Mouse (Mus musculus): ENCODE results near the gene Ptges2. TPM values are rescaled to one million over a fixed set of nuclear protein-coding genes. Genes with fewer than 3 reads are reported as not detected.

The Ptges2 gene
- polyA plus RNA-seq, 1 experiment from 2014 or later: 28.6 TPM

DNA sequence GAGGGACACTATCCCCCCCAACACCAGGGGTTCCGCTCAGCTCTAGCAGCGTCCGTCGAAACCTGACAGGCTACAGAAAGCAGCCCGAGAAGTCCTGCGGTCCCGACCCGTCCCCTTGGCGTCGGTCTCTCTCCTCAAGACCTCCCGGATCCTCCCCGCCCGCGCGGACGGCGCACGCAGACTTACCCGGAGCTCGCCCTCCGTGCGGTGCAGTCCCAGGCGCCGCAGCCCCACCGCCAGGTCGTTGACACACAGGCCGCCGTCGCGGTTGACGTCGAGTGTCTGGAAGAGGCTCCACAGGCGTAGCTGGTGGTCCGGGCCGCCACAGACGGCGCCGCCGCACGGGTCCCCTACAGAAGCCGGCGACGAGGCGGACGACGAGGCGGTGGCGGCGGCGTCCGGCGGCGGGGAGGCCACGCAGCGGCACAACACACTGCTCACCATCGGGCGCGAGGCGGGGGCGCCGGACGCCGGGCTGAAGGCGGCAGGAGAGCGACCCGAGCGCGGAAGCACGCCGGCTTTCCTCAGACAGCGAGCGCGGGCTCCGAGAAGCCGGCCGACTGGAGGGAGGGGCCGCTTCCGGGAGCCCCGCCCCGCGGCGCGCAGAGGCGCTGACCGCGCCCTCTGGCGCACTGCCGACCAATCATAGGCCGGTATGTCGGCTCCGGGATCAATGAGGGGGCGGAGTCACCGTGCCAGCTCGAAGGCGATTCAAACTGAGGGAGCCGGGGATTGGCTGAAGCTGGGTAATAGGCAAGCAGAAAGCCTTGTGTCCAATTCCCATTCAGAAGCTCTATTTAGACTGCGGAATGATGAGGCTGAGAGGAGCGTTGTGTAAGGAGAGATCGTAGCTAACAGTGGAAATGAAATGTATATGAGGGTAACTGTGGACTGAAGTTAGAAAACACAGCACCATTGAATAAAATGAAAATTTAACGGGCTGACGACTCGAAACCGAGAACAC lies 55.5 kb downstream of the Ptges2 start, which contains the start of gene Slc25a25:
Slc25a25 (minus strand) TSS at position 565 of the 964 bp plus-strand sequence.
- Histone ChIP-seq H3K9me3 (no peaks in the 10 kb centered on the region), H3K9ac (replicated peaks) (peak within 1 kb of the TSS; percentile 85), H3K27ac (replicated peaks) (peak within 1 kb of the TSS; percentile 97), H3K4me3 (peak within 1 kb of the TSS; percentile 82), H3K36me3 (peaks cover 14% of the 10 kb centered on the region; the same call in 1 of the 2 replicates), H3K27me3 (no peaks in the 10 kb centered on the region), H3K4me1 (peaks cover 36% of the 10 kb centered on the region), H3K4me2 (replicated peaks) (peak within 1 kb of the TSS; percentile 80)
- WGBS: under 1% methylated on average over 103 of the region's 103 CpGs
- peak; percentile 89 for ATAC-seq (ENCODE audit: low FRiP score, low read depth)

DNA sequence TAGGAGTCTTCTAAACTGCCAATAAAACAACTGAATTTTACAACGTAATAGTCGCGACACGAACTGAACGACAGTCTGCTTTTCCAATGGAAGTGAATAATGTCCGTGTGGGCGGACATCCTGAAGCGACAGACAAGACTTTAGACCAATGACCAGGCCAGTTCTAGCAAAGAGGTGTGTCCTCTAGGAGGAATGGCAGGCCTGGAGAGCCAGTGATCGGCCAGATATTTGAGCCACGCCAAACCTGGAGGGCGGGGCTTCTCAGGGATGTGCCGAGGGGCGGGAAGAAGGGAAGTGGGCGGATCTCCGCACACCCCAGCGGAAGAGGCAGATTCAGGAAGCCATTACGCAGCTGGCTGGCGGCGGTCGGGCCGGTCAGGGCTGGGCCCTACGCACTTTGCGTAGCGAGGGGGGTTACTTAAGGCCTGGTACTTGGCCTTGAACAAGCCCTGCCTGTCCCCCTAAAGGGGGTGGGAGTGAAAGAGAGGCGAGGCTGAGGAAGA lies 56.2 kb downstream of the Ptges2 start:
- H3K9ac ChIP-seq (replicated peaks): peak overlapping the region; percentile 85; the same call in 1 of the 2 replicates
- peak; percentile 96 for ATAC-seq (ENCODE audit: low FRiP score, low read depth)
- H3K27me3 ChIP-seq: no peaks in the 10 kb centered on the region
- H3K9me3 ChIP-seq: no peaks in the 10 kb centered on the region
- H3K4me2 ChIP-seq (replicated peaks): peak overlapping the region; percentile 80
- H3K36me3 ChIP-seq: peaks cover 16% of the 10 kb centered on the region; the same call in 1 of the 2 replicates
- H3K4me3 ChIP-seq: peak overlapping the region; percentile 82
- H3K4me1 ChIP-seq: peaks cover 36% of the 10 kb centered on the region
- peak overlapping the region; percentile 97 for H3K27ac ChIP-seq (replicated peaks)
- WGBS: under 1% methylated on average over 25 of the region's 25 CpGs

GRCm38 (mm10) chr2:32452441-32452971 lies 56.8 kb downstream of the Ptges2 start:
- Histone ChIP-seq H3K4me1 (peaks cover 35% of the 10 kb centered on the region), H3K9ac (replicated peaks) (no peak overlapping the region), H3K27me3 (no peaks in the 10 kb centered on the region), H3K27ac (replicated peaks) (no peak overlapping the region; the same call in 1 of the 2 replicates), H3K9me3 (no peaks in the 10 kb centered on the region), H3K4me3 (peak overlapping the region; percentile 82), H3K36me3 (peaks cover 16% of the 10 kb centered on the region; the same call in 1 of the 2 replicates), H3K4me2 (replicated peaks) (peak overlapping the region; percentile 80)
- ATAC-seq (ENCODE audit: low FRiP score, low read depth): 0 out of 2 replicates have a peak, but pooled peaks have one; percentile 1
- WGBS: 95% methylated on average over 16 of the region's 16 CpGs

DNA sequence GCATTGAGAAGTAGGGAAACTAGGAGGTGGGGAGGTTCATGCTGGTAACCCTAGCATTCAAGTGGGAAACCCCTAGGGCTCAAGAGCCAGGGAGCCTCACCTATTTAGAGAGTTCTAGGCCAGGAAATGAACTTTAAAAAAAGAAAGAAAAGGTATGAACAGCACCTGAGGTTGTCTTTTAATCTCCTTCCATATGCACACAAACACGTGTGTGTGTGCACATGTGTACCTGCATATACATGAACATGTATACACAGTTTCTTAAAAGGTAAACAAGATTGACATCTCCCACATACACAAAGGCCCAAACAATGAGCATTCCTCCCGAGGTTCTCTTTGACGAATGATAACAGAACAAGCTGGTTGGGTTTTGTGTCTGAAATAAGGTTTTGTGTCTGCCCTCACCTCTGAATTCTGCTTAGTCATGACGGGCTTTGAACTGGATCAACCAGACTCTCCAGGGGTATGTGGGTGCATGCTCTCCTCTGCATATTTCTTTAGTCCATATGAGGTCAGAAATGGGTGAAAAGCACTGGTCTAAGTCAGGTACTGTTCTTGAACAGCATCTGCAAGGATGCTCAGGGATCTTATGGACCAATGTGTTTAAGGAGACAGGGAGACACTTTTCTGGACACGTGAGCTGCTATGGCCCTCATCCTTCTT lies 58.1 kb downstream of the Ptges2 start:
- Histone ChIP-seq H3K27ac (replicated peaks) (no peak overlapping the region), H3K9ac (replicated peaks) (no peak overlapping the region; the same call in 1 of the 2 replicates), H3K4me2 (replicated peaks) (no peak overlapping the region), H3K4me1 (peaks cover 33% of the 10 kb centered on the region), H3K27me3 (no peaks in the 10 kb centered on the region), H3K9me3 (no peaks in the 10 kb centered on the region), H3K4me3 (no peak overlapping the region), H3K36me3 (peaks cover 16% of the 10 kb centered on the region; the same call in 1 of the 2 replicates)
- 82% methylated on average over 5 of the region's 5 CpGs for WGBS
- no peak for ATAC-seq (ENCODE audit: low FRiP score, low read depth)

- ATAC-seq (ENCODE audit: low FRiP score, low read depth): no peak
- Histone ChIP-seq H3K4me1 (peaks cover 33% of the 10 kb centered on the region), H3K27me3 (no peaks in the 10 kb centered on the region), H3K36me3 (peaks cover 16% of the 10 kb centered on the region; the same call in 1 of the 2 replicates), H3K9me3 (no peaks in the 10 kb centered on the region), H3K4me3 (no peak overlapping the region), H3K9ac (replicated peaks) (no peak overlapping the region), H3K27ac (replicated peaks) (no peak overlapping the region), H3K4me2 (replicated peaks) (no peak overlapping the region)
- WGBS: 88% methylated on average over 10 of the region's 10 CpGs
Measured at GRCm38 (mm10) chr2:32454633-32455032, 58.9 kb downstream of the Ptges2 start.

DNA sequence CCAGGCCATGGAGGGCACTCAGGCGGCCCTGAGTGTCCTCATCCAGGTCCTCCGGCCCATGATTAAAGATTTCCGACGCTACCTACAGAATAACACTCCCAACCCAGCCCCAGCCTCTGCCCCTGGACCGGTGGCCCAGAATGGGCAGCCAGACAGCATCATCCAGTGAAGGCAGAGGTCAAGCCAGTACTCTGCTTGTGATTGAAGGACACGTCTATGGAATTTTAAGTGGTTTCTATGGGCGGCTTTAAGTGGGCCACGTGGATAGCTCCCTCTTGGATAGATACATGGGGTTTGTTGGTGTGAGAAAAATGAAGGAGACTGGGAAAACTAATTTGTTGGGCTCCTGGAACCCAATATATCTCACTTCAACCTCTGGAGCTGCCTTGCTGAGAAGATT lies 59.4 kb downstream of the Ptges2 start:
- H3K9ac ChIP-seq (replicated peaks): no peak overlapping the region
- H3K4me1 ChIP-seq: peaks cover 28% of the 10 kb centered on the region
- H3K27me3 ChIP-seq: no peaks in the 10 kb centered on the region
- 94% methylated on average over 8 of the region's 8 CpGs for WGBS
- no peaks in the 10 kb centered on the region for H3K9me3 ChIP-seq
- ATAC-seq (ENCODE audit: low FRiP score, low read depth): no peak
- no peak overlapping the region for H3K27ac ChIP-seq (replicated peaks)
- H3K4me2 ChIP-seq (replicated peaks): no peak overlapping the region
- H3K4me3 ChIP-seq: no peak overlapping the region
- H3K36me3 ChIP-seq: peaks cover 16% of the 10 kb centered on the region; the same call in 1 of the 2 replicates

Other genes starting within 250 kb of the Ptges2 start
- gene Prrc2b, start 244.8 kb upstream of the Ptges2 start, polyA plus RNA-seq (2016; fragmentation: Nextera tagmentation; extraction: Ambion mirVana): 99.1 and 121 TPM in 2 replicates
- gene Pomt1, start 159.3 kb upstream of the Ptges2 start, polyA plus RNA-seq (2016; fragmentation: Nextera tagmentation; extraction: Ambion mirVana): 28.5 and 31.4 TPM in 2 replicates
- gene Uck1, start 135.7 kb upstream of the Ptges2 start, polyA plus RNA-seq (2016; fragmentation: Nextera tagmentation; extraction: Ambion mirVana): 74.4 and 79.6 TPM in 2 replicates
- gene Golga2, start 108.5 kb upstream of the Ptges2 start, polyA plus RNA-seq (2016; fragmentation: Nextera tagmentation; extraction: Ambion mirVana): 28.0 and 28.2 TPM in 2 replicates
- 368 and 371 TPM in 2 replicates for gene Swi5, start 107.8 kb upstream of the Ptges2 start, polyA plus RNA-seq (2016; fragmentation: Nextera tagmentation; extraction: Ambion mirVana)
- 61.5 TPM in 2 replicates for gene Ciz1, start 43.6 kb upstream of the Ptges2 start, polyA plus RNA-seq (2016; fragmentation: Nextera tagmentation; extraction: Ambion mirVana)
- 26.3 and 30.5 TPM in 2 replicates for gene Dnm1, start 42.6 kb upstream of the Ptges2 start, polyA plus RNA-seq (2016; fragmentation: Nextera tagmentation; extraction: Ambion mirVana)
- 57.5 and 61.1 TPM in 2 replicates for gene 1110008P14Rik, start 14.0 kb upstream of the Ptges2 start, polyA plus RNA-seq (2016; fragmentation: Nextera tagmentation; extraction: Ambion mirVana)
- gene Lcn2, start 7.6 kb upstream of the Ptges2 start, polyA plus RNA-seq (2016; fragmentation: Nextera tagmentation; extraction: Ambion mirVana): 0.60 TPM in 2 replicates
- 5.2 and 6.4 TPM in 2 replicates for gene Naif1, start 54.6 kb downstream of the Ptges2 start, polyA plus RNA-seq (2016; fragmentation: Nextera tagmentation; extraction: Ambion mirVana)
- 40.0 TPM in 2 replicates for gene Slc25a25, start 55.5 kb downstream of the Ptges2 start, polyA plus RNA-seq (2016; fragmentation: Nextera tagmentation; extraction: Ambion mirVana)
- gene Fam102a, start 139.4 kb downstream of the Ptges2 start, polyA plus RNA-seq (2016; fragmentation: Nextera tagmentation; extraction: Ambion mirVana): 9.4 and 10.1 TPM in 2 replicates
- gene Dpm2, start 175.0 kb downstream of the Ptges2 start, polyA plus RNA-seq (2016; fragmentation: Nextera tagmentation; extraction: Ambion mirVana): 109 and 121 TPM in 2 replicates
- gene Pip5kl1, start 178.9 kb downstream of the Ptges2 start, polyA plus RNA-seq (2016; fragmentation: Nextera tagmentation; extraction: Ambion mirVana): 2.7 and 3.1 TPM in 2 replicates
- 0.16 and 0.56 TPM in 2 replicates for gene 9430097D07Rik, start 179.8 kb downstream of the Ptges2 start, polyA plus RNA-seq (2016; fragmentation: Nextera tagmentation; extraction: Ambion mirVana)
- gene St6galnac4, start 191.2 kb downstream of the Ptges2 start, polyA plus RNA-seq (2016; fragmentation: Nextera tagmentation; extraction: Ambion mirVana): 16.1 and 17.9 TPM in 2 replicates
- 10.6 and 11.2 TPM in 2 replicates for gene St6galnac6, start 203.8 kb downstream of the Ptges2 start, polyA plus RNA-seq (2016; fragmentation: Nextera tagmentation; extraction: Ambion mirVana)
- gene Ak1, start 225.9 kb downstream of the Ptges2 start, polyA plus RNA-seq (2016; fragmentation: Nextera tagmentation; extraction: Ambion mirVana): 31.6 and 34.7 TPM in 2 replicates

Data from midbrain, embryonic 12.5 days (tissue).